Mouse (Mus musculus): ENCODE results near the gene Ddx39b.
A peak's percentile ranks its signal among the peaks of the same experiment; 100 is the strongest.

- TF ChIP-seq POLR2A (IDR thresholded peaks at IDR 0.05; ENCODE audit: low read depth, low read length) = peak; percentile 85
- no peak for TF ChIP-seq CTCF (conservative IDR thresholded peaks at IDR 0.05; ENCODE audit: insufficient read depth, insufficient read length, low read depth, low read length)
Measured at GRCm38 (mm10) chr17:35241305-35242014, at the start of gene Ddx39b.
